Mouse (Mus musculus) heart, postnatal 10 days (tissue): Measurements from ENCODE around the gene Tmem167b. TPM values are rescaled to one million over a fixed set of nuclear protein-coding genes. Genes with fewer than 3 reads are reported as not detected.
"Not testable (repeated sequence)": the region's sequence is repeated elsewhere in the genome, so short reads cannot be mapped to it uniquely, and the experiment has no call there.

Experiments
- DNase-seq, 2 experiments: peaks; one replicate each; pipeline ENCODE4 v3.0.0; 2021
- intact Hi-C: fragments of 180-260 bp; cut with DNase I; formaldehyde crosslinking; loops from one replicate; pipeline ENCODE4 v1.15.1; 2025
- total RNA-seq, 2 experiments: library from RNA; stranded (reverse); gene quantifications; 2 replicates each; pipeline ENCODE4 v1.2.3; 2021

Tmem167b gene
- total RNA-seq, result 10 to 100 TPM; 31.3 to 32.7 TPM

DNA sequence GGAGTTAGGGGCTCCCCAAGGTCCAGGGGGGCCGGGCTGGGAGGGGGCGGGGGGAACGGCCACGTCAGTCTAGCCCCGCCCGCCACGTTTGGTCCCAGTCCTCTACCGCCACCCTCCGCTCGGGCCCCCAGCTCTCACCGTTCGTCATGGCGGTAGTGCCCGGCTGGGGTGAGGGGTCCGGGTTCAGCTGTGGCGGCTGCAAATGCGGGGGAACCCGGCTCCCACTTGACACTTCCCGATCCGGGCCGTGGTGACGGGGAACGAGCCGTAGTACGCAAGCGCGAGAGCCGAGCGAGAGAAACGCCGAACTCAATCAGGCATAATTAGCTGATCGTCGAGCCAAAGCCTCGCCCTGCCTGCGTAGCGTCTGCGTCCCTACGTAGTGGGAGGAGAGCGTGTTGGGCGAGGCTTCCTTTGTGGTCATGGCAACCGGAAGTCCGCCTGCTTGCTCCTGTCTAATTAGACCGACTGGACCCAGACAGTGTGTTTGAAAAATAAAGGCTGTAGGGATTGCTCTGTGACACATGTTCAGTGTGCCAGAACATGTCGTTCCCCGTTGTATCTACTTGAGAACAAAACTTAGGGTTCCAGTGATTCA is at the start of gene Tmem167b:
Gene Tmem167b, minus strand, starts transcription at position 334 of the 598 bp plus-strand sequence.
- peak; percentile 99 for DNase-seq
- intact Hi-C loops, result loop anchor here (2.0 to 5.0 kb wide), 2 partner anchors 117 to 280 kb away; partner anchors contain the start of genes Sars and Sort1

DNA sequence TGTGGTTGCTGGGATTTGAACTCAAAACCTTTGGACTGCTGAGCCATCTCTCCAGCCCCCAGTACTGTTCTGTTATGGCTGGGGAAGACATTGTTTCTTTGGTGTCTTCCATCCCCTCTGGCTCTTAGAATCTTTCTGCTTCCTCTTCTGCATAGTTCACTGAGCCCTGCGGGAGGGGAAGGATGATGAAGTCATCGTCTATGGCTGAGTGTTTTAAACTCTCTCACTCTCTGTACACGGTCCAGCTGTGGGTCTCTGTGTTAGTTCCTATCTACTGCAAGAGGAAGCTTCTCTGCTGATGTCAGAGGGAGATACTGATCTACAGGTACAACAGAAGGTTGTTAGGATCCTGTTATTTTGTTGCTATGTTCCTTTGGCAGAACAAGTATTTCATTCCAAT is 46.6 kb upstream of the Tmem167b start:
- intact Hi-C loops, result no loop called here
- DNase-seq, result peak; percentile 7 to 15

DNA sequence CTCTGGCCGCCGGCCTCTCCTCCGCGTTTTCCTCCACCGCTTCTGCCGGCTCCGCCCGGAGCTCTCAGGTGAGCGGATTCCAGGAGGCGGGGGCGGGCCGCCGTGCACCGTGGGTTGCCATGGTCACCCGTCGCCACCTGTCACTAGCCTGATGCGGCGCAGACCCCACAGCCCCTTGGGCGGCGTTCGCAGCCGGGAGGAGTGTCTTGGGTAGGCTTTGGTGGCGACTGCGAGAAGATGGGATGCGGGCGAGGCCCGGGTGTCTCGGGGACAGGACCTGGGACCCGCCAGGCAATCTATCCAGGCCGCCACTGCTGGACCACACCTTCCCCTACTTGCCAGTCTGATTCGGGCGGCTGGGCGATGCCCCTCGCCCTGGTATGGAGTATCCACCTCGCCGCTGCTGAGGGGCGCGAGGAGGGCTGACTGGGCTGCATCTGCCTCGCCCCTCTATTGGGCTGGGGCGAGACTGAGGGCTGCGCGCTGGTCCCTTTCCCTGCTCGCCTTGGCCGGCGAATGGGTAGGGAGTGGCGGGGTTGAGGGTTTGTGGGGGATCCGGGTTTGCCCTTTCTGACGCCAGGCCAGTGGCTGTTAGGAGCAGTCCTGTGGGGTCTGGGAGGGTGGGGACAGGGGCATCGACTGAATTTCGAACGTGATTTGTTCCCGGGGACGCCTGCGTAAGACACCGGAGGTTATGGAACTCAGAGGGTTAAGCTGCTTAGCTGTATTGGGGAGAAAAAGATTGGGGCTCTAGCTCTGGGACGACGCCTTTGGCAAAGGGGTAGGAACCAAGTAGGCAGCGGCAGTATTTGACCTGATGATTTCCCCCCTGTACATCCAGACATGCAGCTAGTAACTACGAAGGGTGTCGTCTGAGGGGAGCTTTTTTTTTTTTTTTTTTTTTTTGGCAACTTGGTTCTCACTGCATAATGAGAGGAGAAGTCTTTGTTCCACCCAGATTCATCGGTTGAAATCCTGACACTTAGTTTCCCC is 29.6 kb upstream of the Tmem167b start:
- intact Hi-C loops, result no loop called here
- DNase-seq, result no peak

DNA sequence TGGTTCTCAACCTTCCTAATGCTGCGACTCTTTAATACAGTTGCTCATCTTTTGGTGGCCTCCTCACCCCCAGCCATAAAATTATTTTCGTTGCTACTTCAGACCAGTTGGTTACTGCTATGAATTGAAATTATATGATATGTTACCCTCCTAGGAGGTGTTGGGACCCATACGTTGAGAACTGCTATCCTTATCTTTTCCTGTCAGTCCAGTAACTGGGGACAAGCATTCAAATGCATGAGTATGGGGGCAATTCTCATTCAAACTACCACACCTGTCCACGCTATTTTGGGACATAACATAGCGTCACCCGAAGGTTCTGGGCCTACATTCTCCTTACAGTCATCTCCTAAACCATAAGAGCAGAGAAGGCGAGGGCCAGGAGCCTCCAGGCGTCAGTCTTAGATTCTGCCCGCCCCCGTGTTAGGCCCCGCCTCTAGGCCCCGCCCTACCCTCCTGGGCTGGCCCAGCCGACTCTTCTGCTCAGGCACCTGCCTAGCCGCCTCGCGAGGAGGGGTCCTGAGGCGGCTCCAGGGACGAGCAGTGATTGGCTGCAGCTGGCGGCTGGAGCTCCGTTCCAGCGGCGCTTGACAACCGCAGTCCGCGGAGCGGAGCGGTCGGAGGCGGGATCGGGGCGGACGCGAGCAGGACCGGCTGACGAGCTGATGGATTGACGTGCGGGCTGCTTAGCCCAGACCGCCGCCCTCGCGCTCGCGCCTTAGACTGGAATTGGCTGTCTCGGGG is 28.7 kb upstream of the Tmem167b start, which contains the start of gene Wdr47:
Gene Wdr47, plus strand, starts transcription at position 494 of the 744 bp plus-strand sequence.
- intact Hi-C loops, result no loop called here
- DNase-seq, result peak; percentile 97

DNA sequence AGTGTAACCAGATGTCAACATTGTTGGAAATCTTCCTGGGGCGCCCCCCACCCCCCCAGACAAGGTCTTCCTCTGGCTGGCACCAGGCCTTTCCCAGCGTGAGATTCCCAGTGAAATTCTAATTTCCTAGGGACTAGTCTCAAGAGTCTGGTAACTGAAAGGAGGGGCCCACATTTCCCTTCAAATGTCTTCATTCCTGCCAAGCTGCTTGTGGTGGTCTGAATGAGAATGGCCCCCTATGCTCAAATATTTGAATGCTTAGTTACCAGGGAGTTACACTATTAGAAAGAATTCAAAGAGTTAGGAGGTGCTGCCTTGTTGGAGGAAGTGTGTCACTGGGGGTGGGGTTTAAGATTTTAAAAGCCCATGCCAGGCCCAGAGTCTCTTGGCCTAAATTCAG is 26.2 kb upstream of the Tmem167b start:
- intact Hi-C loops, result no loop called here
- no peak for DNase-seq

DNA sequence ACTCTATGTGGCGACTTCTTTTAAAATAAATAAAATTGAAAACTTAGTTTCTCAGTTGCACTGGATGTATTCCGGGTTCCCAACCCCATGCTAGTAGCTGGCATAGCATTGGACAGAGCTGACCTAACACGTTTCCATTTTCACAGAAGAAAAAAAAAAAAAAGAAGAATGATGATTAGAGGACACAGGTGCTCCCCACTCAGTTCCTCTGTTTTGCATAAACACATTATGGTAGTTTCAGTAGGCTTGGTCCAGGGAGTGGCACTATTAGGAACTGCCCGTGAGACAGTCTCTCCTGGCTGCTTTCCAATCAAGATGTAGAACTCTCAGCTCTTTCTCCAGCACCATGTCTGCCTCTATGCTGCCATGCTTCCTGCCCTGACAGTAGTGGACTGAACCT is 22.3 kb upstream of the Tmem167b start:
- DNase-seq, result no peak
- intact Hi-C loops, result no loop called here

DNA sequence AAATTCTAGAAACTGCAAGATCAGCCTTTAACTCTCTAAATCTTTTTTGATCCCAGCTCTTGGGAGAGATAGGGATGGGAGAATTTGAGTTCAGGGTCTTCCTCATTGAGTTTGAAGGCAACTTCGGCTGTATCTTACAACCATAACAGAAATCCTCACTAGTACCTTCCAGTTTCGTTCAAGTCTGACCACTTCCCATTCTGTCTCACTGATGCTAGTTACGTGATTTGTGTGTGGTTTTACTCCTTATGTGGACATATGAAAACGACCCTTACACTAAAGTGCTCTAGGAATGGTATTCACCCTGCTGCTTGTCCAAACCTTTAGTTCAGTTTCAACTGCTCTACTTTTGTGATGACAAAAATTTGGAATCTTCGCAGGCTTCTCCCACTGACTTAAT is 11.8 kb upstream of the Tmem167b start:
- no peak for DNase-seq
- intact Hi-C loops, result loop anchor here (5.0 kb wide), 1 partner anchor 78 kb away; the partner anchor contains the start of gene Clcc1

DNA sequence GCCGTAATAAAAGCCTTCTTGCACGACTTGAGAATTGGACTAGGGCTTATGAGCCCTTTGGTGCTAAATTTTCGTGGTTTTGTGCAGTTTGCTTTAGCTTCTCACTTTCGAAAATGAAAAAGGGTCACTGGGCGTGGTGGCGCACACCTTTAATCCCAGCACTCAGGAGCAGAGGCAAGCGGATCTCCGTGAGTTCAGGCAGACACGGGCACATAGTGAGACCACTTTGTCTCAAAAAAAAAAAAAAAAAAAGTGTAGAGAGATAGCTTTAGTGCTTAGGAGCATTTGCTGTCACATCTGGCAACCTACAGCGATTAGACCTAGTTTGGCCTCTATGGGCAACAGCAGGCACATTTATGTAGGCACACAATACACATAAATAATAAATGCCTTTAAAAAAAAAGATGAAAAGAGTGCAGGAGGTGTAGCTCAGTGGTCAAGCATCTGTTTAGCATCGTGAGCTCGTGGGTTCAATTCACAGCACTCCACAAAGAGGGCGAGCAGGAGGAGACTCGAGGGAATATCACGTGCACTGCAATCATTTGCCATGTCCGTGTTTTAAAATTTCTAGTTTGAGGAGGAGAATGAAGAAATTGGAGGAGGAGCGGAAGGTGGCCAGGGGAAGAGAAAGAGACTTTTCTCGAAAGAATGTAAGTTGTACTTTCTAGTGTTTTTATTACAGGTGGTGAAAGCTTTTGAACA is 10.2 kb upstream of the Tmem167b start:
- DNase-seq, result no peak
- intact Hi-C loops, result loop anchor here (5.0 kb wide), 1 partner anchor 80 kb away; the partner anchor contains the start of gene Clcc1

DNA sequence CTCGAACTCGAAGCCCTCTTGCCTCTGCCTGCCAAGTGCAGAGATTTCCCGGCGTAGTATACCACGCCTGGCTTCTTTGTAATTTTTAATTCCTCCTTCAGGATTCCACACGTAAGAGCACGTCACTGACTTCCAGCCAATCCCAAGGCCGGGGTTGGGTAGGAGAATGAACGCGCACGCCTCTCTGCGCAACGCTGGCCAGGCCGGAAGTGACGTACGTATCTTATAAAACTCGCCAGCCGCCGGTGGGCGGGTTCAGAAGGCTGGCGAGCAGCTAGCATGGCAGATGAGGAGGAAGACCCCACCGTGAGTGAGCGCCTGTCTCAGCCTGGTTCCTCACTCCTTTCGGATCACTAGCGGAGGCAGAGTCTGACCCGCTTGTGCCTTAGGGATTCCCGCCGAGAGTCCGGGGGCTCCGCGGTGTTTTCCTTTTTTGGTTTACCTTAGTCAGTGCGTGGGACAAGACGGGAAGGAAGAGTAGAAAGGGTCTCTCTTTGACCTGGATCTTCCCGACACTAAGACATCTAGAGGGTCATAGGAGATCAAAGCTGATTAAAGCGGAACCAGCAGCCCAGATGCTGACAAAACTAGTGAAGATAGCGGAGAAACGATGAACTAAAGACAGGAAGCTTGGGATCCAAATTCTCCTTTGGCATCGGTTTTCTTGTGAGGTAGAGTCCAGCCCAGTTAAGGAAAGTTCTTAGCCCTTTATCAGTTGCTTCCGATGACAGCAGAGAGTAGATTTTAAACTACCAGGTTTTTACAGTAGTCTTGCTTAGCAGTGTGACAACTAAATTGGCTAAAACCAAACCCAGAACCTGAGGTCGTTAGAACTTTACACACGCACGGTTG is 9.4 kb upstream of the Tmem167b start, which contains the start of gene Taf13:
Gene Taf13, plus strand, starts transcription at position 256 of the 852 bp plus-strand sequence.
- peak; percentile 98 for DNase-seq
- intact Hi-C loops, result loop anchor here (5.0 kb wide), 1 partner anchor 81 kb away; the partner anchor contains the start of gene Clcc1

DNA sequence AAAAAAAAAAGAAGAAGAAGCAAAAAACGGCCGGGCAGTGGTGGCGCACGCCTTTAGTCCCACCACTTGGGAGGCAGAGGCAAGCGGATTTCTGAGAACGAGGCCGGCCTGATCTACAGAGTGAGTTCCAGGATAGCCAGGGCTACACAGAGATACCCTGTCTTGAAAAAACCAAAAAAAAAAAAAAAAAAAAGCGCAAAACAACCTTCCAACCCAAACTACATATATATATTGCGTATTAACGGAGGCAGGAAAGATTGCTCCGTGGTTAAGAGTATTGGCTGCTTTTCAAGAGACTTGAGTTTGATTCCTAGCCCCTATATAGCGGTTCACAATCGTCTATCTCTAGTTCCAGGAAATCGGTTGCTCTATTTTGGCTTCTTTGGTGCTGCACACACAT is 8.5 kb upstream of the Tmem167b start:
- intact Hi-C loops, result loop anchor here (5.0 kb wide), 1 partner anchor 81 kb away; the partner anchor contains the start of gene Clcc1
- DNase-seq, result no peak

DNA sequence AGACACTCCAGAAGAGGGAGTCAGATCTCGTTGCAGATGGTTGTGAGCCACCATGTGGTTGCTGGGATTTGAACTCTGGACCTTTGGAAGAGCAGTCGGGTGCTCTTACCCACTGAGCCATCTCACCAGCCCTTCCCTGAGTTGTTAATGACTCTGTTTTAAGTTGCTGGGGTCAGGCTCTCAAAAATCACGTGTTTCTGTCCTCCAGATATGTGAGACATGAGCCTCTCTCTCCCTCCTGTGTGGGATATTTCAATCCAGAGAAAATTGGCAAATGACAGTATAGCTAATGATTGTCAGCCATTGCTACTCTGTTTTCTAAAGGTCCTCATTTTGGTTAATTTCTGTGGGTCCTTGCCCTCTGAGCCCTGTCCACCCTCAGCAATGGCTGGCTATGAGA is 7.4 kb upstream of the Tmem167b start:
- DNase-seq, result not testable (repeated sequence)
- intact Hi-C loops, result loop anchor here (5.0 kb wide), 1 partner anchor 83 kb away; the partner anchor contains the start of gene Clcc1

DNA sequence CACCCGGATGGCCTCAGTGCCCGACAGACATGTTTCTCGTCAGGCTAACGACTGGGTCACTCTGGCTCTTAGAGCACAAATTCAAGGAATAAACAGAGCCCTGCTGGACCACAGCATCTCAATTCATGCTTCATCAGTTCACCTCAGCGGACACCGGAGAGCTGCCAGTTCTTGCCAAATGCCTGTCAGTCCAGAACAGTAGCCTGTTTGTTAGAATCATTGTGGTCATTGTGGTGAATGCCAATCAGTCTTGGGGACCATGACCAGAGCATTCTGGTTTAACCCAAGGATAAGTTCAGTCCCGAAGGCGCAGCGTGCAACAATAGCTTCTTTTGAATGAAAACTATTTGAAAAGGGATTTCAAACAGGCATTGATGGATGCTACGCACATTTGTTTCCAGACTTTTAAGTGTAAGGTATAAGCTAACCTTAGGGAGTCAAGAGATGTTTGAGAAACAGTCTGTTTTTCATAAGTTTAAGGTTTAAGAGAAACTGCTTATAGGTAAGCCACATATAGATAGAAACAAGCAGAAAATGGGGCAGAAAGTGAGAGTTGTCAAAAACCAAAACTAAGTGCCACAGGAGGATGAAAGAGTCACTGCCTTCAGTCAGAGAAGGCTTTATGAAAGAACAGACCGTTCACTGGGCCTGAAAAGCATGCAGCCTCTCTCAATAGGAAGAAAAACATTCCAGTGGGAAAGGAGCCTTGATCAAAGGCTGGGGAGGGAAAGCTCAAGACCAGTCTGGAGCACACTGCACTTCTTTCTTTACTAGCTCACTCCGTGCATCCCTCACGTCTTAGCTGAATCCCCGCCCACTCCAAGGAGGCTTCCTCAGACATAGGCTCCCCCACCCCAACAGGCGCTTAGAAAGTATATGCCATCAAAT is 6.0 kb upstream of the Tmem167b start:
- no peak for DNase-seq
- intact Hi-C loops, result no loop called here

DNA sequence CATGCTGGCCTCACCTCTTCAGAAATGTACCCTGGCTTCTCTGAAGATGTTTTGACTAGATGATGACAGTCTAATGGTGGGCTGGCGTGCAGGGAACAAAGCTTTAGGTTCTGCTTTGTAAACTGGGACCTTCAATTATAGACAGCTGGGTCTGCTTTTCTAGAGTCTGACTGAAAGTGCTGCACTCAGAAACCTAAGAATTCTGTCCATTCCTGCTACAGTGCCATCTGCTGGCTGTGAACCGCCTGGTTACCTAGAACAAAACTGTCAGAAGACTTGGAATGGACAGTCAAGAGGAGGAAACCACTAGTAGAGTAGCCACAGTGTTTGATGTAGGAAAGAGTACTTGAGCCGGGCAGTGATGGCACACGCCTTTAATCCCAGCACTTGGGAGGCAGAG is 1.0 kb upstream of the Tmem167b start:
- intact Hi-C loops, result loop anchor here (1.0 to 5.0 kb wide), 3 partner anchors 119 to 281 kb away; partner anchors contain the start of genes Sars and Sort1
- peak; percentile 87 to 90 for DNase-seq

DNA sequence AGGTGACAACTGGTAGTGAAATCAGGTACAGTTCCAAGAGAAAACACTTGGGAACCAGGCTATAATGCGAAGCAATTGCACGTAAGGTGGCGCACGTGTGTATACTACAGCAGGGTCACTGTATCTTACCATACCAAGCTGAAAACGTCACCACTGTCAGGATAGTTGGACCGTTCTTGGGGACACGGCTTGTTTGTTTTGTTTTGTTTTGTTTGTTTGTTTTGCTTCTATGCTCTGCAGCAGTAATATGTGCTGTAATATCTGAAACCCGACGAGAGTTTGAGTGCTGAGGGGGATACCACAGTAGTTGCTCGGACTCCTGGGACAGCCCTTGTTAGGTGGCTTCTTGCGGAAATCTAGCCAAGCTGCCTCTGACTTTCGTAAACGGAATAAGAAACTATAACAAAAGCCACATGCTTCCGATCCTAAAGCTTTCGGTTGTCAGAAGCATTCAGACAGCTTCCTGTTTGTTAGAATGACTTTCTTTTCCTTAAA is 558 bp upstream of the Tmem167b start:
- peak; percentile 36 to 53 for DNase-seq
- intact Hi-C loops, result loop anchor here (1.0 to 5.0 kb wide), 3 partner anchors 118 to 281 kb away; partner anchors contain the start of genes Sars and Sort1

DNA sequence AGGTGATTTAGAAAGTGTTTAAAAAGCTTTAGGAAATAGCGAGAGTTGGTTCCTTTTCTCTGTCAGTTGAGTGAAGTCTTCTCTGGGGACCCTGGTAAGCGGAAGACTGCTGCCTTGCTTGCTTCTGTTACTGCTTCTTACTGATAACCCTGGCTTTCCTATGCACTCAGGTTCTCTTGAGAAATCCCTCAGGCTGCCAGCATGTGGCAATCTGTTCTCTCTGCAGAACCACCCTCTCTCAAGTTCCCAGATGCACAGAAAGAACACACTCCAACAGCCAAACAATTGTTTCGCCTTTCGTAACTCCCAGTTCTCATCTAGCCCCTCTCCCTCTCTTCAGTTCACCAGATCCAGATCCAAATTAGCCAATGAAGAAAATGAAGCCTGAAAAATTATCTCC is 4.4 kb downstream of the Tmem167b start:
- intact Hi-C loops, result no loop called here
- no peak for DNase-seq

DNA sequence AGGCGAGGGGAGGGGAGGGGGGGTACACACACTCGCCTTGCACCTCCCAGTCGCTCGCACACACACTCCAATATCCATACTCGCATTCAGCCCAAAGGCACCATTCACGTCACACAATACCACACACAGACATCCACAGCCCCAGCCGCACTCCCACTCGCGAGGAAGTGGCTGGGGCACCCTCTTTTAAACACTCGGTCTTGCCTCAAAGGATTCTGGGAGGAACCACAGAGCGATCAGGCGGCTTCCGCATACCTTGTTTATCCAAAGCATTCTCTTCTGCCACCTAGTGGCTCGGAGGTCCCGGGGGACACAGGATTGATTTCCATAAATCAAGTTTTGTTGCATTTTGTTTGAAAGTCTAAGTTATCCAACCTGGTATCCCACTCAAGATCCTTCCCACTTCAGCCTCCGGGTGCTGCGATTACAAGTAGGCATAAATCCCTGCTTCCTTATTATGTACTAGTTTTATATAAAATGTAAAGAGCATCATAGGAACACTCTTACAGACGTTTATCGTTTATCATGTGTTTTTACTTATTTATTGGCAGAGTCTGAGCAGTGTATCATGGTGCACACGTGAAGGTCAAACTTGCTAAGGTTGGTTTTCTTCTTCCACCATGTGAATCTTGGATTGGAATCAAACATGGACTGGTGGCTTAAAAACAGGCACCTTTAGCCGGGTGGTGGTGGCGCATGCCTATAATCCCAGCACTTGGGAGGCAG is 7.5 kb downstream of the Tmem167b start:
- intact Hi-C loops, result loop anchor here (1.0 to 2.0 kb wide), 2 partner anchors 16 to 154 kb away; no protein-coding TSS in a partner anchor
- peak; percentile 94 to 96 for DNase-seq

DNA sequence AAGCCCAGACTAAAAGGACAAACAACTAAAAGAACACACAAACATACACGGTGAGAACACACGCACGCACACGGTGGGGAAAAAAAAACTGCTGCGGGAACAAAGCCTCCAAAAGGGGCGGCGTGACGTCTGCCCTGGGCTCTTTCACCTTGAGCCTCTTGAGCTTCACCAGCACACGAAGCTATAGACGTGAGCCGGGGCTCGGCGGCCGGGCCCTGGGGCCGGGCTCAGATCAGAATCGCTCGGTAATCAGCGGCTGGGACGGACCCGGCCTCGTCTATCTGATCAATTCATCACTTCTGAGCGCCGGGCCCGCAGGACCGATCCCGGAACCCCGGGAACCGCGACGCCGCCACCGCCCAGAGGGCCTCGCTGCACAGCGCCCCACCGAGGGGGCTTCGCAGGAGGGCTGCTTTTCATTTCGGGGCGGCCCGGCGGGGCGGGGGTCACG is 8.1 kb downstream of the Tmem167b start:
- intact Hi-C loops, result loop anchor here (1.0 to 2.0 kb wide), 2 partner anchors 16 to 153 kb away; no protein-coding TSS in a partner anchor

More for the DNA sequence above, 8.1 kb downstream of the Tmem167b start:
- no peak for DNase-seq
